Mouse (Mus musculus): Measurements from ENCODE around the gene Miox.

- TF ChIP-seq CTCF (IDR thresholded peaks at IDR 0.05; ENCODE audit: low read depth): peak; percentile 15; the same call in 1 of the 2 replicates
- TF ChIP-seq EP300 (IDR thresholded peaks at IDR 0.05; ENCODE audit: low read depth): no peak
Measured at GRCm38 (mm10) chr15:89315190-89315731, 18.9 kb upstream of the Miox start, which contains the start of gene Sbf1.

Data from liver, embryonic 14.5 days (tissue).